Mouse (Mus musculus) cortical plate, adult 2 months (tissue): ENCODE measurements around the gene Zmiz1.

ENCODE experiments used
- CTCF ChIP-seq: fragments of 200-500 bp; IDR thresholded peaks from 2 replicates; pipeline ENCODE4 v1.5.1; 2011; ENCODE audit warnings: mild to moderate bottlenecking, control low read depth, low read length; ENCODE audit not compliant: insufficient read depth; ENCODE audit errors: extremely low read depth
- POLR2A ChIP-seq: fragments of 200-500 bp; IDR thresholded peaks from 2 replicates; pipeline ENCODE4 v1.6.1; 2011; ENCODE audit warnings: mild to moderate bottlenecking, low read length, control low read depth; ENCODE audit not compliant: insufficient read depth; ENCODE audit errors: extremely low read depth

GRCm38 (mm10) chr14:25541213-25541612 is 82.2 kb downstream of the Zmiz1 start:
- no peak for TF ChIP-seq POLR2A
- TF ChIP-seq CTCF = no peak
